Mouse (Mus musculus) thymus, postnatal 36 days (tissue): ENCODE data around the gene Shb.

Experiments
- DNase-seq, 2 experiments: peaks; one replicate each; pipeline ENCODE4 v3.0.0; 2022; ENCODE audit warnings: mixed read lengths in 2 of 2

Gene Shb

DNA sequence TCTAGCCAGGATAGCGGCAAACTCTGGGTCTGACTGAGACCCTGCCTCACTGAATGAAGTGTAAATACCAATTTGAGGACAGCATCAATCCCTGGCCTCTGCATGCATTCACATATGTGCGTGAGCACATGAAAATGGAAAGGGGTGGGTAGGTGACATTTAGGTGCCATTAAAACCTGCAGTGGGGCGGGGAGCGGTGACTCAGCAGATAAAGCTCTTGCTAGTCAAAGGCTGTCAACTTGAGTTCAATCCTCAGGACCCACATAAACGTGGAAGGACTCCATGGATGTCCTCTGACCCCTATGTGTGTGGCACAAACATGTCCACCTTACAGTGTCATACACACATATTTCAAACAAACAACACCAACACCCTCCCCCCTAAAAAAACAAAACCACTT, 50.8 kb downstream of the Shb start:
- DNase-seq = no peak

DNA sequence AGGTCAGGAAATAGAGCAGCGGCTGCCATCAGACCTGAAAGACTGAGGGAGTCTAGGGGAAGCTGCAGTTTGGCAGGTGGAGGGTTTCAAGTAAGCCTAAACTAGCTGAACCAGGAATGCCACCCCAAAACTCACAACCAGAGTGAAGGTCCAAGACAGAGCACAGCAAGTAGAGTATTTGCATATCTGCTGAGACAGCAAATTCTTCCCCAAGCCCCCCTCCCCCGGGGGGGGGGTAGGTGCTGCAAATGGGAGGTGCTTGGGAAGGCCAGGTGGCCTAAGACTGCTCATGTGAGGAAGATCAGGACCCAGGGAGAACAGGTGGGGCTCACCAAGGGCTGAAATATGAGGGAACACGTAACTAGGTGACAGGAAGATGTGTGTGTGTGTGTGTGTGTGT, 51.7 kb downstream of the Shb start:
- no peak for DNase-seq

DNA sequence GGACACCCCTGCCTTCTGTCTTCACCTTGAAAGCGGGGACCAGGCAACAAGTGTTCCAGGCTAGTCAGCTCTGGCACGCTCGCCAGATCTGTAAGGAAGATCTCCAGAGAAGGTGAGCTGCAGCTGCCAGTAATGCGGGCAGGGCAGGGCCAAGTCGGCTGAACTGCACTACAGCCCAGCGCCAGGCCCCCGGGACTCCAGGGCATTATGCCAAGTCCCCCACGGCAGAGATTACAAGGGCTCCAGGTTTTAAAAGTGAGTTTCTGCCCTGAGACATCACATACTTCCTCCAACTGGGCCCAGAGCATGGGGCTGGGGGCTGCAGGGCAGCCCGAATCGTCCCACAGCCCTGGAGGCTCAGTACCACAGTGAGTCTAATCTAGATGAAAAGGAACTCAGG, 52.8 kb downstream of the Shb start:
- DNase-seq = no peak

DNA sequence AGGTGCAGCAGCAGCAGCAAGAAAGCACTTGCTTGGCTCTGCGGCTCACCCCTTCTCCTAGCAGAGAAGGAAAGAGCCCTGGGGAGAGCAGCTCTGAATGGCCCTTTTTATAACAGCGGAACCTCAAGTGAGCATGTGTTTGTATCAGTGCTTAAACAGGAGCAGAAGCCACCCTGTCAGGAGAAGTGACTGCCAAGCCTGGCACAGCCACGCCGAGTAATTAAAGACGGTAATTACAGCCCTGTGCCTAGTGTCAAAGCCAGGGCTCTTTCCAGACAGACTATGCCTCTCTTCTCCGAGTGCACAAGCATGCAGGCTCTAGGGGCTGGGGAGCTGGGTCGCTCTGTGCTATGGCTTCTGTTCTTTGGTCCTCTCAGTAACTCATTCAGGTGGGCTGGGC, 54.1 kb downstream of the Shb start:
- no peak for DNase-seq

DNA sequence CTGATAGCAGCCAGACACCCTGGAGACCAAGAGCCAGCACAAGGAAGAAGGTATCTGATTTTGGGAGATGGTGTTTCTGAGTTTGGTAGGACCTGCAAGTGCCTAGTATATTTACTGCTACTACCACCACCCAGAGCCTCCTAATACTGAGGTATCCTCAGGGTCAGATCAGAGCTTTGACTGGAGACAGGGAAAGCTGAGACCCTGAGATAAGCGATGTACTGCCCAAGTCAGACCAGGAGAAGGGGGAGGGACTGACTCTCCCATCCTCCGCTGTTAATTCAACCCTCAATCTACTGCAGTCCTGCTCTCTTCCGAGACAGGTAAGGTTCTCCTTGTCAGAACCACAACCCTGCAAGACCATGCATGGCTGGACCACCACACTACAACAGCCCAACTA, 55.2 kb downstream of the Shb start:
- DNase-seq = no peak

DNA sequence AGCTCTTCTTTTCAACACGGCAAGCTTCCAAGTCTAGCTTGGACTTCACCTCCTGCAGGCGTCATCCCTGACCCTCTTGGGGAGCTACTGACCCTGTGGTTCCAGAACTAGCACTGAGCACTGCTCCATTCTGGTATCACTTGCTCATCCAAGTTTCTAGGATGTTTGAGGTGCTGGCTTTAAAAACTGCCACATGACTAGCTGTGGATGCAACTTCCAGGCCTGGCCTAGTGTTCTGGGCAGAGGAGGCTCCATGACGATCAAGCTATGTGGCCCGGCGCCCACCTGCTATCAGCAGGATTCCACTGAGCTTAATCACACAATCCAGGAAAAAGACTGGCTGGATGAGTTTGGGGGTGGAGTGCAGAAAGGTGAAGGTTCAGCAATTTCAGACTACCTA, 57.4 kb downstream of the Shb start:
- no peak for DNase-seq

DNA sequence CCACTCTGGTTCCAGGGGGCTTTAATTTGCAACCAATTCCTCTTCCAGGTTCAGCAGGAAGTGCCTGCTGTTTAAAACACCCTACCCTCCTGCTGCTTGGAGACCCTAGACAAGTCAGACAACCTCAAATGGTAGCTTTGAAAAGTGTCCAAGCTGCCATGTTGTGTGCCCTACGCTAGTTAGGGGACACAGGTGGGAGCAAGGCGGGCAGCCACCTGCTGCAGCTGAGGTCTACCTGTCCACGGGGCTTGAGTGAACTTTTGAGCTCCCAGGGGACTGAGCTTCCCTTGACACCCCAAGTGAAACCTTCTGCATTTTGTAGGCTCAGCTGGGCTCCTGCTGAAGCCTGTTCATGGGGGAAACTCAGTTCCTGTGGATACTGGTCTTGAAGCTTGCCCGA, 58.1 kb downstream of the Shb start:
- DNase-seq = no peak

DNA sequence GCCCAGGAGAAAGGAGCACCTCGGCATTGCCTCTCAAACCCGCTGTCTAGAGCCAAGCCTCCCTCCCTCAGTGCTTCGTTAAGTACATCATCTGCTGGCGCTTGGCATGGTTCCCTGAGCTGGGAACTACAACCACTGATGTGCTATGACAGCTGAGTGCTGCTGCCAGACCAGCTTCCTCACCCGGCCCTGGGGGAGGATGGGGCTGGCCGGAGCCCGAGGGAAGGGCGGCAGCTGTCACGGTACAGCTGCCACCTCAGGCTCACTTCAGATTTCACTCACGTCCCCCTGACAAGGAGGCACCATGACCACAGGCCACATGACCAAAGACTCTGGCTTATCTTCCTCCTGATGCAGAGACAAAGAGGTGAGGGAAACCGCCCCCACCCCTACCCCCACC, 59.1 kb downstream of the Shb start:
- DNase-seq = peak; percentile 8 to 11

DNA sequence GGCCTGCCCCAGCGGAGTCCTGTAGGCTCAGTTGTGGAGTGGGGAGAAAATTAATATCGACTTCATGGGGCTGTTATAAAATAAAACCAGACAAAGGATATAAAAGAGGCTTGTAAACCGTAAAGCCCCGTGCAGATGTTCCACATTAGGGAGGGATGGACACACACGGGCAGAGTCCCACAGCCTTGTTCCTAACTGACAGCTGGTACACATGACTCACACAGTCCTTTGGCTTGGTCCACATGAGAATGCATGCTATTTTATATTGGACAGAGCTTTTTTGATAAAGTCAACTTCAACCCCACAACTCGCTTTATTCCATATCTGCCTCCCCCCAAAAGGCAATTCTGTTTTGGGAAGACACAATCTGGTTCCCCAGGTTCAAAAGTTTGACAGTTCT, 59.6 kb downstream of the Shb start:
- no peak for DNase-seq

DNA sequence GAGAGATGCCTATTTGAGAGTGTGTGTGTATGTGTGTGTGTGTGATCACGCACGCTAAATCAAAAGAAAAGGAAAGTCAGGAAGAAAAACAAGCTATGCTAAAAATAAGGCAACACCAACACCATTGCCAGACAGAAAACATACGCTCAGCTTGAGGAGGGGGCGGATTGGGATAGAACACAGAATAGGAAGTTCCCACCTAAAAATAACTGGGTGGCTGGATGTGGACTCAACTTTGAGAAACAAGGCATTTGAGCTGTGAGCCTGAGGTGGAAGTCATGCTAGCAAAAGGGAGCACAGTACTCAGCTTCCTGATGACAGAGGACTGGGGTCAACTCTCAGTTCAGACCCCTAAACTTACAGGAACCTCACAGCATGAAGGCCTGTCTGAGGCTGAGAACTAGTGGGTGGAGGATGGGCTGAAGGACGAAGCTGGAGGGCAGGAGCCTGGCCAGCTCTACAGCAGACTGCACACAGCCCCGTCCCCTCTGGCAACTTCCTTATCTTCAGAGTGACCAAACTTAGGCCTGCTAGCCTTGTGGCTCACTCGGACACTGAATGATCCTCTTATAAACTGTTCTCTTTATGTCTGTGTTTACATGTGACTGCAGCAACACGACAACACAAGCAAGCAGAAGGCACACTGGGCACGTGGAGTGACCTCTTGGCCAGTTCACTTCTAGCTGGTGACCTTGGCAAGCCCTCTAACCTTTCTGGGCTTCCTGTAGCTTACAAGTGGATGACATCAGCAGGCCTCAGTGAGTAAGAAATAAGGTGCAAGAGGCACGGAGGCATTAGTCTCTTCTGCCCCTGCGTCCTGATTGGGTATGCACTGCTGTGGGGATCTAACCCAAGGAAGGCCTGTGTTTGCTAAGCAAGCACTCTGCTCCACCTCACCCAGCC, 60.4 kb downstream of the Shb start:
- no peak for DNase-seq

DNA sequence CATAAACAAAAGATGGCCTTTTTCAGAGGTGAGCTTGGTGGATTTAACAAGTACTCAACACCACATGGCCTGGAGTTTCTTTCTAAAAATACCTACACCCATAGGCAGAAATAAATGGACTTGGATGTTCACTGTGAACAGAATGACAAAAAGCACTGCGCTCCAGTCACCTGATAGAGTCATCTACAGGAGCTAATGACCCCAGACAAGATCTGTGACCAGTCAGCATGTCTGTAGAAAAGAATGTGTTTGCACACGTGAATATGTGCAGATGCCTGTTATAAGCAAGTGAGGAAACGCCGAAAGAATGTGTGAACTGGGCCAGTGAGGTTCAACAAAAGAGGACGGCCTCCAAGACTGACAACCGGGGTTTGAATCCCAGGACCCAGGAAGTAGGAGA, 63.2 kb downstream of the Shb start:
- DNase-seq = no peak

DNA sequence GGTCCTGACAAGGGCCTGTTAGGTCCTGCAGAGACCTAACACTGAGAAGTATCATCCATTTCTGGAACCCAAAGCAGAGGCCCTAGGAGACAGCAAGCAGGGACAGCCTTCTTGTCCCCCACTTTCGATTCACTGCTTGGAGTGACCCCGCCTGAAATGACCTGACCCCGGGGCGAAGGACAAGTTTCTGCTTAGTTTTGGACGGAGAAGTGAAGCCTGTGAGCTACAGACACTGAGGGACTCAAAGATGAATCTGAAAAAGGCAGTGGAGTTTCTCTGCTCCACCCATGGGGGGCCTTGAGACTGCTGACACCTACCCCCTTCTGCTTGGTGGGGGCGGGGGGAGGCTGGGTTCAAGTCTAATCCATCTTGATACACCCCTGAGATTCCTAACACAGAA, 63.8 kb downstream of the Shb start:
- DNase-seq = no peak

DNA sequence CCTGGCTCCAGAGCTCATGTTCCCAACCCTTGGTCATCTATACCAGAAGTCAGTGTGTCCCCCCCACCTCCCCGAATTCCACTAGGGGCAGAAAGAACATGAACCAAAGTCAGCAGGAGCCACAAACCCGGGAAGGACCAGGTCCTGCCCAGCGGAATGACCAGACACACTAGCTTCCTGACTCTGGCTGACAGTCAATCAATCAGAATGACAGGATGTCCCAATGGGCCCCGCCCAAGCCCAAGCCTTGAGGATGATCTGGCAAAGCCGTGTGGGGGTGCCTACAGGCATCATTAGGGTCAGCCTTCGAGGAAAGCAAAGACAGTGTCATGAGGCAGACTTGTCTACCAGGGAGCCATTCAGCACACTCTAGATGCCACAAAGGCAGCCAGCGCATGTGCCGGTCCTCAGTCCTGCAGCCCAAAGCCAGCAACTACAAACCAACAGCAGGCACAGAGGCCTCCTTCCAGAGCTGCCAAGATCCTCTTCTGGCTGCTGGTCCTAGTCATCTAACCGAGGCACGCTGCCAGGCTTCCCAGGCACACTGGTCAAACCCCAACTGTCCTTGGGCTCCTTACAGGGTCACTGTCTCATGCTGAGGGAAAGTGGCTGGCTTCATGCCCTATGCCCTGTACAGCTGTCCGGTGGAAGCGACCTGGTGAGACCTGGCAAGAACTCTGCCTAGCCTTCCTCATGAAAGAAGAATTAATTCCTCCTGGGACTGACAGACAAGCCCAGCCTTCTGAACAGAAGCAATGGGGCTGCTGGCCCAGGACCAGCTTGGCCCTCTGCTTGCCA, 65.0 kb downstream of the Shb start:
- no peak for DNase-seq

DNA sequence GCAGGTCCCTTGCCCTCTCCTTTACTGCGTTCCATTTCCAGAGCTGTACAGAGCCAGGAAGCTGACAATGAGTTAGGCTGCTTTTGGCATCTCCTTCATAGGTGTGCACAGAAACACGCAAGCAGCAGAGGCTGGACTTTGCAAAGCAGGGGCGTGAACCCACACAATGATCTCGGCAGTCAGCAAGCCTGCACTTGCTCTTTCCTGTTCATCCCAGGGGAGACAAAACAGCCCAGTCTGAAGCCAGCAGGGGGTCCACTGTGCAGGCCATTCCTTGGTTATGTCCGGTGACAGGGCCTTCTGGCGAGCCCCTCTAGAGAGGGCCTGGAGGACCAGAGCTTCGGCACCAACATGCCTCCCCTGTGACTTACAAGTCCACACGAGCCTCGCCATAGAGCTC, 67.3 kb downstream of the Shb start:
- DNase-seq = no peak

DNA sequence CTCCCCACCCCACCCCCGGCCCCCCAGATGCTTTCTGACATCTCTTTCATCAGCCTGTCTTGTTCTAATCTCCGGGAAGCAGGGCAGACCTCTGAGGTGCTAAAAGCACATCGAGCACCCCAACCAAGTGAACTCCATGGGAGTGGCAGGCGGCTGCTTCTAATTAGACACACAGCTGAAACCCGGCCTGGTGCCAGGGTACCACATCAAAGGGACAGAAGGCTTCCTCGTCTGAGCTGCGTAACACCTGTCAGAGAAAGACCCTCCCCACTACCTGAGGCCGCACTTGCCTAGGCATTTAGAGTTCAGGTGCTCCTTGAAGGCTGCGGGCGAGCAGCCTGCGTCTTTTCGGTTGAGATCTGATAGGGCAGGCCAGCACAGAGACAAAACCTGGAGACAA, 67.7 kb downstream of the Shb start:
- peak; percentile 33 to 60 for DNase-seq

DNA sequence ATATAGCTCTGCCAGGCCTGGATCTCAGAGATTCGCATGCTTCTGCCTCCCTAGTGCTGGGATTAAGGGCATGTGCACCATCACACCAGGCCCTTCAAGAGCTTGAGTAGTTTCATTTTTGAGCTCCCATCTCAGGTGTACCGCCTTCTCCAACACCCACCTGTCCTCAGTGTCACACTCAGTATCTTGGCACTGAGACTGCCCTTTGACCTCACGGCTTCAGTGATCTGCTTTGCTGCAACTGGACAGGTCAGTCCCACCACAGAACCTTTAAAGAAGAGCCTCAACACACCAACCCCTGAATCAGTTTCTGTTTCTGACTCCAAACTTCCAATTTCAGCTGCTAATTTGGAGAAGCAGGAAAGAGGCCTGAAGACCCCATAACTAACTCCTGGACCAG, 68.1 kb downstream of the Shb start:
- no peak for DNase-seq

DNA sequence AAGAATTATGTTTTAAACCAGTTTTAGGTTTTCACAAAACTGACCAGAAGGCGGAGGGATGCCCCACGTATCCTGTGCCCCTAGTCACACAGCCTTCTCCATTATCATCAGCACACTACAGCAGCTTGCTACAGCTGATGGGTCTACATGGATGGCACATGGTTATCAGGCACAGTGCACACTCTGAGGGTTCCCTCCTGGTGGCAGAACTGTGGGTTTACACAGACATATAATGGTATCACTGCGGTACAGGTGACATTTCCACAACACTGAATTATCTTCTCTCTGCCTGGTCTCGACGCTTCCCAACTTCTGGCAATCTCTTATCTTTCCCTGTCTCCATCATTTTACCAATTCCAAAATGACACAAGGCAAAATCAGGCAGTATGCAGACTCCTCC, 69.6 kb downstream of the Shb start:
- no peak for DNase-seq

DNA sequence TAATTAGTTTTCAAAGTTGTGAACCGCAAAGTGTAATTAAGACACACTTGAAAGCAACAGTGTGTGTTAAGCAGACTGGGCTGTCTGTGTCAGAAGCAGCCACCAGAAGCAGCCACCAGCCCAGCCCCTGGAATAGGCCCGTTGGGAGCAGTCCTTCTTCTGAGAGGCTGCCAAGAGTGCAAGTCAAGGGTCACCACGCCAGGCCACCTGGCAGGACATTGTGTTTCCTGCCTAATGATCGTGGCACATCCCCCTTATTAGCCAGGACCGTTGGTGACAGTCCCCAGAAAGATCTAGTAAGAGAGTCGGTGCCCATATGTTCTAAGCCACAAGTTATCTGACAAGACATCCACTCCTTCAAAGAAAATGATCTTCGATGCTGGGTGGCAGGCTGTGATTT, 70.6 kb downstream of the Shb start:
- no peak for DNase-seq

DNA sequence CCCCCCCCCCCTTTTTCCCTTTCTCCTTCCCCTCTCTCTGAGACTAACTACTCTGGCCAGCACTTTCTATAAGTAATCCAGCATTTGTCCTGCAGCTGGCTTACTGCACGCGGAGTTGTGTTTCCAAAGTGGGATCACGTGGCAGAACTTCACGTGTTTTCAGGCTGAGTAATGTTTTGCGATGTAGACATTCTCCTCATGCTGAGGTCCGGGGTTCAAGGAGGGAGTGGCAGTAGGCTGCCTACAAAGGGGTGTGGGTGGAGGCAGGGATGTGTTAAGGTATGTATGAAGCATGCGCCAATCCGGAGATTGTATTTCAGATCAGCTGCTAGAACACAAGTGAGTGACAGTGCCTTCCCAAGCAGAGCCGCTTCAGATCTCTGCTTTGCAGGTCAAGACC, 72.9 kb downstream of the Shb start:
- no peak for DNase-seq

DNA sequence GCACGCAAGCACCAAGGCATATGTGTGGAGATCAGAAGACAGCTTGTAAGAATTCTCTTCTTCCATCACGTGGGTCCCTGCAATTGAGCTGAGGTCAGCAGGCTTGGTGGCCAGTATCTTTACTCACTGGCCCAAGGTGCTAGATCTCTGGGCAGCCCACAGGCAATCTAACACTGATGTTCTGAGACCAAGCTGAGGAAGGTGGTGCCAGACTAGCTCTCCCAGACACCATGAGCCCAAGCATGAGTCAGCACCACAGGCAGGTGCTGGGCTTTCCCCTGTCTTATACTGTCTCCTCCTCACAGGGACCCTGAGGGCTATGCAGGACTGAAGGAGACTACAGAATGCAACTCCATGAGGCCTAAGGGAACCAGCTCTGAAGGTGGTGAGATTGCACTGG, 74.7 kb downstream of the Shb start:
- no peak for DNase-seq

DNA sequence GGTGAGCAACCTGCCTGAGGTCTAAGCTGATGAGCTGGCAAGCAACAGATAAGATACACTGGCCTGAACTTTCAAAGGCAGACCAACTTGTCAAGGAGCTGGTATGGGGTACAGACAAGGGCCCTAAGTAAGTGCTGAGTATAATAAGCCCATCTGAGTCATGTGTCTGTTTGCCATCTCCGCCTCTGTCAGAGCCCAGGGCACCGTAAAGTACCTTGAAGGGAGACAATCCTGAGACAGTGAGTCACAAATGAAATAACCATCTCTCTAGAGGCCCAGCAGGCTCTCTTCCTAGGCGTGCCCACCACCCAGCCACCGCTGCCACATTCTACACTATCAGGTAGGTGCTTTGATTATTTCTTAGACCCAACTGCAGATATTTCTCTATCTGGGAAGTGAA, 77.3 kb downstream of the Shb start:
- no peak for DNase-seq

DNA sequence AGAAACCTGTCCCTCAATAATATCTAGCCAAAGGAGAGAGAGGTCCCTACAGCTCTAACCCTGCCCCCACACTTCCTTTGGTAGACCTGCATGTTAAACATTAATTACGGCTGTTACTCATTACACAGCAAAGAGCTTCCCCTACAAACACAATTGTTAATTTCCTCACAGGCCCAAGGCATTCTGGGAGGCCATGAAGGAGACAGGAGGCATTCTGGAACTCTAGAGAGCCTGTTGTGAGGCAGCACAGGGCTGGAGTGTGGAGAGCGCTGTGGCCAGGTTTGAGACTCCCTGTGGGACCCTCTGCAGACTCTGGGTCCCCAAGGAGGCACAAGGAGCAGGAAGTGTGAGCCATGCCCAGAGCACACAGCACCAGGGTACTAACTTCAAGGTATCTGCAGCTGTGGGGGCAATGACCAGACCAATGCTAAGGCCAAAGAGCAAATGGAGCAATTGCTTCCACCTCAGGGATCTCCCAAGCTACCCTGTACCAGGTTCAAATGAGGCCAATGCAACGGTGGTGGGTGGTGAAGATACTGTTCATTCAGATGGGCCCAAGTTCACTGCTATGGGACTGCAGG, 78.9 kb downstream of the Shb start:
- DNase-seq = no peak

DNA sequence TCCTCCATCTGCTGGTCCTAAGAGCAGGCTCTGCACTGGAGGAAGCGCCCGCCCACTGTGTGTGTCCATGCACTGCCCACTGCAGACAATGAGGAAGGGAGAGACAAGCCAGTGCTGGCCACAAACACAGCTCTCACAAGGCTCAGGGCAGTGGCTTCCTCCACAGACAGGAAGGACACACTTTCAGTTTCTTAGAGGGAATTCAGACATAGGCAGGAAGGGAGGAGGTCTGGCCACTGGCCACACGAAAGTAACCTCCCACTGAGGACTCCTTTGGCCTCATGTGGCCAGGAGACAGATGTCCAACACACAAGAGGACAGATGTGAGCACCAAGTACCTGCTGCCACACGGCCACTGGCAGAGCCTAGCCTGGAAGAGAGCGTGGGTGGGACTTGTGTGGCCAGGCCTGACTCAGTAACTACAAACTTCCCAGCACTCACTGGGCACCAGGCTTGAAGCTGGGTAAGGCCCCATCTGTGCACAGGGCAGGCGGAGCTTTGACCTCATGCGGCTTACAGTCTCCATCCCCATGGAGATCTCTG, 79.6 kb downstream of the Shb start:
- DNase-seq = no peak

DNA sequence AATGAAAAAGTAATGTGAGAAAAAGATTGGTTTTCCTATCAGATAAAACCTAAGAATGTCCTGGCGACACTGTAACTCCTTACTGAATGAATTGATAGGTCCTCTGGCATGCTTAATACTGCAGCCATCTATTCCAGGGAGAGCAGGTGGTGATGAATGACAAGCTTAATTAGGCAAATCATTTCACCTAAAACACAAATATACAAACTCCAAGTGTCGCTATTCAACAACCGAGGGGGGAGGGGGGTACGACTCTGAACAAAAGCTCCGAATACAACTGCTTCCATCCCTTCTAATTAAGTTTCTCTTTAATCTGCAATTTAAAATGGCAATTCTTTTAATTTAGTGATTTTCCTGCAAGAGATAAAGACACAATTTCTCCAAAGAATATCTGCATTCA, 83.3 kb downstream of the Shb start:
- DNase-seq = no peak
